14 mouse cellular contexts compared by ENCODE assay signal in the genomic region with DNA sequence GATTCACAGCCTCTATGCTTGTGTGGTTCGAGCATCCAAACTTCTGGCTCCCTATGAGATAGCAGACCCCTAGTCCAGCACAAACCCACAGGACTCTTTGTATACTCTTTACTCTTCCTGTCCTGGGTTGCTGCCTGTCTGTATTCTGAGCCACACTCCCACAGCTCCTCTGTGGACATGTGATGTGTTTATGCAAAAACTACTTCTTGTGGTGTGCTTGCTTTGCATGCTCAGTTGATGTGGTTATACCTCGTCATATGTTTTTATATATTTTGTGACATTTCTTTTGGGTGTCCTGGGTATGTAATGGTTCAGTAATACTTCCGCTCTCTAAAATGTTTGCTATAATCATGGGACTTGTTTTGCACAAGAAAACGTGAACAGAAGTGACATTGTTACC.
DNase-seq lines count a peak whose midpoint lies in the region; ATAC-seq and TF ChIP-seq lines count a peak whose summit lies in the region.
"Had no signal": no experiment of that assay in that cellular context is flagged by ENCODE, and none has a peak within 500 bp of the region (broad histone marks: within the 10 kb centered on the region; RNA-seq: fewer than 3 reads in every experiment).

No protein-coding gene starts in this region.

- TF ChIP-seq CTCF in liver, postnatal 0 days (IDR thresholded peaks at IDR 0.05; ENCODE audit: low read depth): no peak
- TF ChIP-seq CTCF in spleen, adult 2 months (IDR thresholded peaks at IDR 0.05; ENCODE audit: extremely low read depth, insufficient read depth, insufficient read length, insufficient replicate concordance): no peak

- 0 out of 2 replicates have a peak, but pooled peaks have one; percentile 11 for TF ChIP-seq POLR2A in spleen, adult 2 months (IDR thresholded peaks at IDR 0.05; ENCODE audit: low read depth, low read length)

- no peaks in the 10 kb centered on the region for H3K9me3 ChIP-seq in liver, postnatal 0 days (ENCODE audit: low read length)
- no peaks in the 10 kb centered on the region for H3K9me3 ChIP-seq in midbrain, embryonic 15.5 days
- no peaks in the 10 kb centered on the region for H3K9me3 ChIP-seq in forebrain, embryonic 10.5 days
- H3K9me3 ChIP-seq: heart, embryonic 13.5 days; hindbrain, embryonic 13.5 days; lung, embryonic 15.5 days had no signal

- no peak for DNase-seq in liver, postnatal 0 days
- no peak for DNase-seq in liver
- peak; percentile 80 to 81 for DNase-seq in CD8-positive naive resting alpha-beta T cell, adult 2 months (ENCODE audit: low read depth in 2 of 2, low spot score in 2 of 2)
- DNase-seq in spleen, adult 2 months (ENCODE audit: low read depth in 1 of 2, low spot score in 2 of 2): peak; percentile 64 to 94
- DNase-seq in forebrain, embryonic 10.5 days (ENCODE audit: extremely low spot score, low spot score): no peak
- DNase-seq: cerebellum, postnatal 25 days; kidney, adult 2 months had no signal

- 0 out of 2 replicates have a peak, but pooled peaks have one; percentile 33 for ATAC-seq in liver, postnatal 0 days
- ATAC-seq in frontal cortex, adult (ENCODE audit: low TSS enrichment): no peak
- ATAC-seq in midbrain, embryonic 15.5 days (replicated peaks): no peak

- no peak for TF ChIP-seq EP300 in liver, postnatal 0 days (IDR thresholded peaks at IDR 0.05; ENCODE audit: low read depth)

- no peaks in the 10 kb centered on the region for H3K79me2 ChIP-seq in macrophage (ENCODE audit: inconsistent target)

- H3K27me3 ChIP-seq in liver, postnatal 0 days (ENCODE audit: insufficient read depth, low read length): no peaks in the 10 kb centered on the region
- H3K27me3 ChIP-seq in spleen, adult 2 months (ENCODE audit: control insufficient read depth, insufficient read depth, low read length): no peaks in the 10 kb centered on the region
- no peaks in the 10 kb centered on the region for H3K27me3 ChIP-seq in midbrain, embryonic 15.5 days (replicated peaks)
- no peaks in the 10 kb centered on the region for H3K27me3 ChIP-seq in forebrain, embryonic 10.5 days (ENCODE audit: poor library complexity, severe bottlenecking)
- H3K27me3 ChIP-seq: heart, embryonic 13.5 days; hindbrain, embryonic 13.5 days; lung, embryonic 15.5 days had no signal

- no peak overlapping the region for H3K4me3 ChIP-seq in liver, postnatal 0 days (ENCODE audit: low read depth, low read length)
- no peak overlapping the region for H3K4me3 ChIP-seq in macrophage (ENCODE audit: inconsistent target)
- no peak overlapping the region for H3K4me3 ChIP-seq in spleen, adult 2 months (ENCODE audit: extremely low read depth, insufficient read depth, insufficient read length)
- no peak overlapping the region for H3K4me3 ChIP-seq in midbrain, embryonic 15.5 days
- H3K4me3 ChIP-seq in forebrain, embryonic 10.5 days: no peak overlapping the region
- H3K4me3 ChIP-seq: heart, embryonic 13.5 days; hindbrain, embryonic 13.5 days; lung, embryonic 15.5 days had no signal

- WGBS in liver, postnatal 0 days (ENCODE audit: insufficient replicate concordance): 56% methylated on average over 4 of the region's 4 CpGs
- WGBS in macrophage (ENCODE audit: missing documents): 77% methylated on average over 4 of the region's 4 CpGs
- 24% methylated on average over 4 of the region's 4 CpGs for WGBS in spleen, adult 2 months
- 86% methylated on average over 4 of the region's 4 CpGs for WGBS in midbrain, embryonic 15.5 days
- WGBS in forebrain, embryonic 10.5 days: 84% methylated on average over 4 of the region's 4 CpGs

- H3K4me2 ChIP-seq in liver, postnatal 0 days (ENCODE audit: low read depth, low read length): no peak overlapping the region
- H3K4me2 ChIP-seq in midbrain, embryonic 15.5 days: no peak overlapping the region
- H3K4me2 ChIP-seq: heart, embryonic 13.5 days; hindbrain, embryonic 13.5 days; lung, embryonic 15.5 days; midbrain, embryonic 11.5 days had no signal

- H3K4me1 ChIP-seq in liver, postnatal 0 days (ENCODE audit: insufficient read depth): no peaks in the 10 kb centered on the region
- H3K4me1 ChIP-seq in spleen, adult 2 months (ENCODE audit: control insufficient read depth, insufficient read depth, insufficient read length): peaks cover 16% of the 10 kb centered on the region
- H3K4me1 ChIP-seq in midbrain, embryonic 15.5 days: no peaks in the 10 kb centered on the region
- H3K4me1 ChIP-seq in forebrain, embryonic 10.5 days: no peaks in the 10 kb centered on the region
- H3K4me1 ChIP-seq: hindbrain, embryonic 13.5 days had no signal

- no peak overlapping the region for H3K9ac ChIP-seq in liver, postnatal 0 days (replicated peaks)
- no peak overlapping the region for H3K9ac ChIP-seq in midbrain, embryonic 15.5 days
- H3K9ac ChIP-seq: heart, embryonic 13.5 days; hindbrain, embryonic 13.5 days; lung, embryonic 15.5 days had no signal

- H3K36me3 ChIP-seq in liver, postnatal 0 days (replicated peaks; ENCODE audit: insufficient read depth, low read length): no peaks in the 10 kb centered on the region
- no peaks in the 10 kb centered on the region for H3K36me3 ChIP-seq in macrophage (ENCODE audit: inconsistent target)
- H3K36me3 ChIP-seq in spleen, adult 2 months (ENCODE audit: control insufficient read depth, insufficient read depth, low read length): no peaks in the 10 kb centered on the region
- no peaks in the 10 kb centered on the region for H3K36me3 ChIP-seq in midbrain, embryonic 15.5 days (replicated peaks)
- H3K36me3 ChIP-seq in forebrain, embryonic 10.5 days (replicated peaks): no peaks in the 10 kb centered on the region
- H3K36me3 ChIP-seq: heart, embryonic 13.5 days; hindbrain, embryonic 13.5 days; lung, embryonic 15.5 days had no signal

- H3K27ac ChIP-seq in liver, postnatal 0 days (ENCODE audit: low read depth): no peak overlapping the region
- peak overlapping the region; percentile 55 for H3K27ac ChIP-seq in macrophage
- peak overlapping the region; percentile 91 for H3K27ac ChIP-seq in spleen, adult 2 months (ENCODE audit: insufficient read depth, low read length)
- no peak overlapping the region for H3K27ac ChIP-seq in midbrain, embryonic 15.5 days
- no peak overlapping the region for H3K27ac ChIP-seq in forebrain, embryonic 10.5 days
- H3K27ac ChIP-seq: heart, embryonic 13.5 days; hindbrain, embryonic 13.5 days; lung, embryonic 15.5 days had no signal

Comparison
In these comparisons a context has a peak if more than half of its experiments do, and no peak if none do; other contexts are left out.
1. DNase-seq: peak in CD8-positive naive resting alpha-beta T cell, adult 2 months (2 of 2) and spleen, adult 2 months (2 of 2); none in liver, postnatal 0 days (single experiment), liver (single experiment) and forebrain, embryonic 10.5 days (single experiment).
2. H3K27ac ChIP-seq: peak in macrophage (single experiment) and spleen, adult 2 months (single experiment); none in liver, postnatal 0 days (single experiment), midbrain, embryonic 15.5 days (single experiment) and forebrain, embryonic 10.5 days (single experiment).